Mouse (Mus musculus): ENCODE measurements around the gene Itfg2. TPM values are rescaled to one million over a fixed set of nuclear protein-coding genes. Genes with fewer than 3 reads are reported as not detected.

Gene Itfg2
- 11.4 and 38.0 TPM in 2 replicates for polyA plus RNA-seq (2011; ENCODE audit: insufficient read depth, insufficient read length, low replicate concordance, missing spikeins)

DNA sequence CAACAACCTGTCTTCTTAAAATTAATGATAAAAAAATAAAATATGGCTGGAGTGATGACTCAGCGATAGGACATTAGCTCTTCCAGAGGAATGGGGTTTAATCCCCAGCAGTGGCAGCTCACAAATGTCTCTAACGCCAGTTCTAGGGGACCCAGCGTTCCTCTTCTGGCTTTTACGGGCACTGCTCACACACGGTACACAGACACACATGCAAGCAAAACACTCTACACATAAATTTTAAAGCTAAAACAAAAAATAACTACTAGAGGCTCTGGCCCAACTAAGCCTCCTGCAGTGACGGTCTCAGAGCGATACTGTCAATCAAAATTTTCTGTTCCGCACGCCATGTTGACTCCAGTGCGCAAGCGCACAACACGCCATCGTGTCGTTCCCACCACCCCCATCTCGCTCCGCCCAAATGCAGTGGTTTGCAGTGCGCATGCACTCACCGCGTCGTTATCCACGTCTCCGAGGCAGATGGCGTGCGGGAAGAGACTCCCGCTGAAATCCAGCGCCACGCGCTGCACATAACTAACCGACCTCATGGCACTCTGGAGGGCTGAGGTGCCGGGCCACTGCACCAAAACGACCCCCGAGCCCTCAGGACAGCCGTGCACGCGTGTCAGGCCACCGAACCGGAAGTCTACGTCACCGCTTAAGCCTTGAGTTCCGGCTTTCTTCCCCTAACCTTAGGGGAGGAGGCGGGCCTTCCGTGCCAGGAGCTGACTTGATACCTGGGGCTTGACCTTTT is at the start of gene Itfg2:
Gene Itfg2 (minus strand): TSS at position 663 of the 751 bp plus-strand sequence.
- peak within 1 kb of the TSS; percentile 90 for H3K27ac ChIP-seq (ENCODE audit: control insufficient read depth, insufficient read depth, low read depth, low read length, poor library complexity)
- under 1% methylated on average over 42 of the region's 42 CpGs for WGBS
- no peaks in the 10 kb centered on the region; the same call in 1 of the 2 replicates for H3K4me1 ChIP-seq (ENCODE audit: control insufficient read depth, insufficient read depth, low read length)
- H3K4me3 ChIP-seq (replicated peaks; ENCODE audit: control insufficient read depth, low read depth, low read length) = peak within 1 kb of the TSS; percentile 89
- TF ChIP-seq POLR2A (IDR thresholded peaks at IDR 0.05; ENCODE audit: borderline replicate concordance, control insufficient read depth, low read depth, low read length) (peak; percentile 95), CTCF (IDR thresholded peaks at IDR 0.05; ENCODE audit: control insufficient read depth, insufficient read depth, low read length) (no peak)

- Histone ChIP-seq H3K27ac (ENCODE audit: control insufficient read depth, insufficient read depth, low read depth, low read length, poor library complexity) (no peak overlapping the region), H3K4me3 (replicated peaks; ENCODE audit: control insufficient read depth, low read depth, low read length) (no peak overlapping the region), H3K4me1 (ENCODE audit: control insufficient read depth, insufficient read depth, low read length) (no peaks in the 10 kb centered on the region)
- TF ChIP-seq POLR2A (IDR thresholded peaks at IDR 0.05; ENCODE audit: borderline replicate concordance, control insufficient read depth, low read depth, low read length) (no peak), CTCF (IDR thresholded peaks at IDR 0.05; ENCODE audit: control insufficient read depth, insufficient read depth, low read length) (no peak)
- 71% methylated on average over 6 of the region's 6 CpGs for WGBS
These were observed 49.4 kb upstream of the Itfg2 start for GRCm38 (mm10) chr6:128474112-128474511.

DNA sequence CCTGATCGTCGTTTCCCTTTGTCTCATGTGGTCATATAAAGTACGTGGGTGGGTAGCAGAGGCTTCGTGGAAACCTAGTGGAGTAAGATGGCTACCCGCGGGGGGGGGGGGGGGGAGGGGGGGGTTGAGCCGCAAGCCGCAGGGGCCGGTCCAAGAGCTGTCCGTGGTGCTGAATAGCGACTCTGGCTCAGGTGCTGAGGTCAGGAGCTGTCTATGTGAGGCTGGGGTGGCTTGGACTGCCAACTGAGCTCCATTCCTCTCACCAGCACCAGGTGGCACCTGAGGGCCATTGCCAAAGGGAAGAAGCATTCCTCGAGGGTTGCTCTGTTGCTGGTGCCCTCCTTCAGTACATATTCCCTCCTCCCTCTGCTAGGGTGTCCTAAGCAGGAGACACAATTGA is 44.7 kb upstream of the Itfg2 start:
- Histone ChIP-seq H3K4me3 (replicated peaks; ENCODE audit: control insufficient read depth, low read depth, low read length) (no peak overlapping the region), H3K27ac (ENCODE audit: control insufficient read depth, insufficient read depth, low read depth, low read length, poor library complexity) (no peak overlapping the region), H3K4me1 (ENCODE audit: control insufficient read depth, insufficient read depth, low read length) (no peaks in the 10 kb centered on the region)
- WGBS = 2% methylated on average over 12 of the region's 12 CpGs
- TF ChIP-seq POLR2A (IDR thresholded peaks at IDR 0.05; ENCODE audit: borderline replicate concordance, control insufficient read depth, low read depth, low read length) (no peak), CTCF (IDR thresholded peaks at IDR 0.05; ENCODE audit: control insufficient read depth, insufficient read depth, low read length) (no peak)

GRCm38 (mm10) chr6:128467298-128467697 is 42.6 kb upstream of the Itfg2 start:
- WGBS = 48% methylated on average over 2 of the region's 2 CpGs
- TF ChIP-seq CTCF (IDR thresholded peaks at IDR 0.05; ENCODE audit: control insufficient read depth, insufficient read depth, low read length) = no peak
- no peak for TF ChIP-seq POLR2A (IDR thresholded peaks at IDR 0.05; ENCODE audit: borderline replicate concordance, control insufficient read depth, low read depth, low read length)
- H3K4me3 ChIP-seq (replicated peaks; ENCODE audit: control insufficient read depth, low read depth, low read length) = no peak overlapping the region
- H3K27ac ChIP-seq (ENCODE audit: control insufficient read depth, insufficient read depth, low read depth, low read length, poor library complexity) = no peak overlapping the region
- H3K4me1 ChIP-seq (ENCODE audit: control insufficient read depth, insufficient read depth, low read length) = no peaks in the 10 kb centered on the region

GRCm38 (mm10) chr6:128466563-128466962 is 41.8 kb upstream of the Itfg2 start:
- 59% methylated on average over 3 of the region's 3 CpGs for WGBS
- no peak overlapping the region for H3K4me3 ChIP-seq (replicated peaks; ENCODE audit: control insufficient read depth, low read depth, low read length)
- no peaks in the 10 kb centered on the region for H3K4me1 ChIP-seq (ENCODE audit: control insufficient read depth, insufficient read depth, low read length)
- no peak for TF ChIP-seq POLR2A (IDR thresholded peaks at IDR 0.05; ENCODE audit: borderline replicate concordance, control insufficient read depth, low read depth, low read length)
- TF ChIP-seq CTCF (IDR thresholded peaks at IDR 0.05; ENCODE audit: control insufficient read depth, insufficient read depth, low read length) = no peak
- no peak overlapping the region for H3K27ac ChIP-seq (ENCODE audit: control insufficient read depth, insufficient read depth, low read depth, low read length, poor library complexity)

DNA sequence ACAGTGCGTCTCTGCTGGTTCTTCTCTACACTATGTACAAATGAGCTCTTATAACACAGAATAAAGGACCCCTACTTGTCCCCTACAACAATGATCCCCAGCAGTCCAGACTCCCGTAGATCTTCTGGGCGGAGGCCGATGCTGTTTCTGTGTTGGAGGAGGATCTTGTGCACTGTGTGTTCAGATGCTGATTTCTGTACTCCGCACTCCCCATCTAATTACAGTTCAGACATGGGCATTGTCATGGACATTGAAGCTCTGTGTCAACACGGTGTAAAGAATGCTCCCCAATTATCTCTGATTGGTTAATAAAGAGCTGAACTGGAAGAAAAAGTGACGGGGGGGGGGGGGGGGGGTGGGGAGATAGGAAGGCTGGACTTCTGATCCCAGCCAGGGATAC is 41.3 kb upstream of the Itfg2 start:
- 76% methylated on average over 7 of the region's 7 CpGs for WGBS

GRCm38 (mm10) chr6:128464996-128465395 is 40.3 kb upstream of the Itfg2 start:
- no peak for TF ChIP-seq CTCF (IDR thresholded peaks at IDR 0.05; ENCODE audit: control insufficient read depth, insufficient read depth, low read length)
- TF ChIP-seq POLR2A (IDR thresholded peaks at IDR 0.05; ENCODE audit: borderline replicate concordance, control insufficient read depth, low read depth, low read length) = no peak
- Histone ChIP-seq H3K4me3 (replicated peaks; ENCODE audit: control insufficient read depth, low read depth, low read length) (no peak overlapping the region), H3K4me1 (ENCODE audit: control insufficient read depth, insufficient read depth, low read length) (no peaks in the 10 kb centered on the region), H3K27ac (ENCODE audit: control insufficient read depth, insufficient read depth, low read depth, low read length, poor library complexity) (no peak overlapping the region)
- WGBS = 51% methylated on average over 4 of the region's 4 CpGs

More for the DNA sequence above, 41.3 kb upstream of the Itfg2 start:
- no peak for TF ChIP-seq CTCF (IDR thresholded peaks at IDR 0.05; ENCODE audit: control insufficient read depth, insufficient read depth, low read length)
- no peak for TF ChIP-seq POLR2A (IDR thresholded peaks at IDR 0.05; ENCODE audit: borderline replicate concordance, control insufficient read depth, low read depth, low read length)
- Histone ChIP-seq H3K4me1 (ENCODE audit: control insufficient read depth, insufficient read depth, low read length) (no peaks in the 10 kb centered on the region), H3K4me3 (replicated peaks; ENCODE audit: control insufficient read depth, low read depth, low read length) (no peak overlapping the region), H3K27ac (ENCODE audit: control insufficient read depth, insufficient read depth, low read depth, low read length, poor library complexity) (no peak overlapping the region)

- no peak for TF ChIP-seq CTCF (IDR thresholded peaks at IDR 0.05; ENCODE audit: control insufficient read depth, insufficient read depth, low read length)
- TF ChIP-seq POLR2A (IDR thresholded peaks at IDR 0.05; ENCODE audit: borderline replicate concordance, control insufficient read depth, low read depth, low read length) = no peak
- H3K4me1 ChIP-seq (ENCODE audit: control insufficient read depth, insufficient read depth, low read length) = no peaks in the 10 kb centered on the region
- no peak overlapping the region for H3K4me3 ChIP-seq (replicated peaks; ENCODE audit: control insufficient read depth, low read depth, low read length)
- H3K27ac ChIP-seq (ENCODE audit: control insufficient read depth, insufficient read depth, low read depth, low read length, poor library complexity) = no peak overlapping the region
These were observed 36.9 kb upstream of the Itfg2 start for GRCm38 (mm10) chr6:128461606-128462005.
